Mouse (Mus musculus) liver, postnatal 0 days (tissue): ENCODE results near the gene Etv4. TPM values are rescaled to one million over a fixed set of nuclear protein-coding genes. Genes with fewer than 3 reads are reported as not detected.

ENCODE experiments used
- ATAC-seq: fragments of 200-750 bp; cut with Nextera tagmentation; 2 replicates; pipeline ENCODE4 v1.8.0; 2017; ENCODE audit warnings: mild to moderate bottlenecking, moderate library complexity
- DNase-seq: peaks from one replicate; pipeline ENCODE4 v3.0.0-alpha.2; 2016
- H3K27ac ChIP-seq: fragments of 300-500 bp; sonication (generic); 2 replicates; pipeline ENCODE4 v1.5.1; 2014; ENCODE audit warnings: antibody characterized with exemption, moderate library complexity, mild to moderate bottlenecking, low read depth
- H3K27me3 ChIP-seq: fragments of 300-500 bp; sonication (generic); 2 replicates; pipeline ENCODE4 v1.6.1; 2014; ENCODE audit warnings: low read length, control low read depth, mixed read lengths; ENCODE audit not compliant: insufficient read depth
- H3K36me3 ChIP-seq: fragments of 300-500 bp; sonication (generic); replicated peaks from 2 replicates; pipeline ENCODE4 v1.6.1; 2014; ENCODE audit warnings: mild to moderate bottlenecking, control low read depth, low read length, moderate library complexity, mixed read lengths; ENCODE audit not compliant: insufficient read depth
- H3K4me1 ChIP-seq: fragments of 300-500 bp; sonication (generic); 2 replicates; pipeline ENCODE4 v1.6.1; 2014; ENCODE audit warnings: antibody characterized with exemption, mild to moderate bottlenecking, control low read depth; ENCODE audit not compliant: insufficient read depth
- H3K4me2 ChIP-seq: fragments of 300-500 bp; sonication (generic); 2 replicates; pipeline ENCODE4 v1.6.1; 2014; ENCODE audit warnings: low read depth, mild to moderate bottlenecking, low read length, moderate library complexity, mixed read lengths
- H3K4me3 ChIP-seq: fragments of 300-500 bp; sonication (generic); 2 replicates; pipeline ENCODE4 v1.5.1; 2014; ENCODE audit warnings: low read depth, low read length
- H3K9ac ChIP-seq: fragments of 300-500 bp; sonication (generic); replicated peaks from 2 replicates; pipeline ENCODE4 v1.6.1; 2014; ENCODE audit warnings: mild to moderate bottlenecking, moderate library complexity
- H3K9me3 ChIP-seq: fragments of 300-500 bp; sonication (generic); 2 replicates; pipeline ENCODE4 v1.6.1; 2016; ENCODE audit warnings: mild to moderate bottlenecking, control low read depth, low read length, mixed read lengths
- CTCF ChIP-seq: sonication (generic); IDR thresholded peaks from 2 replicates; pipeline ENCODE4 v1.5.1; 2016; ENCODE audit warnings: antibody characterized with exemption, low read depth
- EP300 ChIP-seq: IDR thresholded peaks from 2 replicates; pipeline ENCODE4 v1.6.1; 2016; ENCODE audit warnings: antibody characterized with exemption, low read depth, mild to moderate bottlenecking
- WGBS: fragments of 180-500 bp; shearing (Covaris S2); extraction: QIAGEN DNeasy Blood & Tissue Kit; methylation state at CpG from one replicate; pipeline ENCODE4 v1.1.7; 2014; ENCODE audit not compliant: insufficient replicate concordance; 5-methylcytosine and 5-hydroxymethylcytosine counted together
- polyA plus RNA-seq: library from polyadenylated mRNA; unstranded; fragments of >200 nt; fragmentation: Nextera tagmentation; extraction: Ambion mirVana; gene quantifications from 2 replicates; pipeline ENCODE4 v1.2.1, GENCODE M21; 2015

Etv4 gene
- polyA plus RNA-seq, 1 experiment from 2014 or later, result 0.15 TPM

- WGBS, result 92% methylated on average over 8 of the region's 8 CpGs
- ATAC-seq, result no peak
- peaks cover 80% of the 10 kb centered on the region for H3K36me3 ChIP-seq
Observed at GRCm38 (mm10) chr11:101757366-101757765, 27.8 kb downstream of the Etv4 start.

GRCm38 (mm10) chr11:101756616-101757015 is 28.6 kb downstream of the Etv4 start:
- no peak for ATAC-seq
- H3K9me3 ChIP-seq, result no peaks in the 10 kb centered on the region
- DNase-seq, result no peak
- WGBS, result 97% methylated on average over 8 of the region's 8 CpGs
- no peak overlapping the region for H3K9ac ChIP-seq
- H3K4me2 ChIP-seq, result no peak overlapping the region
- TF ChIP-seq EP300, result no peak
- no peak for TF ChIP-seq CTCF
- no peak overlapping the region for H3K4me3 ChIP-seq
- no peaks in the 10 kb centered on the region for H3K4me1 ChIP-seq
- H3K36me3 ChIP-seq, result peaks cover 80% of the 10 kb centered on the region
- no peaks in the 10 kb centered on the region for H3K27me3 ChIP-seq
- H3K27ac ChIP-seq, result no peak overlapping the region

More at GRCm38 (mm10) chr11:101757366-101757765, 27.8 kb downstream of the Etv4 start:
- Histone ChIP-seq H3K4me1 (no peaks in the 10 kb centered on the region), H3K27me3 (no peaks in the 10 kb centered on the region), H3K27ac (no peak overlapping the region), H3K4me3 (no peak overlapping the region), H3K9ac (no peak overlapping the region), H3K9me3 (no peaks in the 10 kb centered on the region), H3K4me2 (no peak overlapping the region)
- no peak for TF ChIP-seq CTCF
- TF ChIP-seq EP300, result no peak
- no peak for DNase-seq

GRCm38 (mm10) chr11:101733596-101733995 is 51.6 kb downstream of the Etv4 start:
- TF ChIP-seq CTCF (no peak), EP300 (no peak)
- H3K4me3 ChIP-seq, result peak overlapping the region; percentile 76
- 25% methylated on average over 9 of the region's 9 CpGs for WGBS
- no peak for ATAC-seq
- H3K4me1 ChIP-seq, result peaks cover 3% of the 10 kb centered on the region
- peak overlapping the region; percentile 81 for H3K9ac ChIP-seq
- no peaks in the 10 kb centered on the region for H3K27me3 ChIP-seq
- H3K4me2 ChIP-seq, result peak overlapping the region; percentile 80
- peak overlapping the region; percentile 78 for H3K27ac ChIP-seq
- peaks cover 28% of the 10 kb centered on the region for H3K36me3 ChIP-seq
- DNase-seq, result no peak
- no peaks in the 10 kb centered on the region for H3K9me3 ChIP-seq

- peaks cover 3% of the 10 kb centered on the region for H3K4me1 ChIP-seq
- no peaks in the 10 kb centered on the region for H3K27me3 ChIP-seq
- H3K4me3 ChIP-seq, result peak within 1 kb of the TSS; percentile 76
- no peaks in the 10 kb centered on the region for H3K9me3 ChIP-seq
- TF ChIP-seq CTCF (peak; percentile 100), EP300 (peak; percentile 88)
- peak; percentile 97 for ATAC-seq
- H3K9ac ChIP-seq, result peak within 1 kb of the TSS; percentile 81
- H3K36me3 ChIP-seq, result peaks cover 21% of the 10 kb centered on the region
- peak; percentile 98 for DNase-seq
- peak within 1 kb of the TSS; percentile 78 for H3K27ac ChIP-seq
- WGBS, result under 1% methylated on average over 51 of the region's 51 CpGs
- peak within 1 kb of the TSS; percentile 80 for H3K4me2 ChIP-seq
Observed at GRCm38 (mm10) chr11:101732518-101733440, 52.4 kb downstream of the Etv4 start, which contains the start of gene Dhx8. Gene Dhx8 (plus strand): TSS chr11:101732919.

- Histone ChIP-seq H3K4me2 (no peak overlapping the region), H3K36me3 (no peaks in the 10 kb centered on the region), H3K27me3 (no peaks in the 10 kb centered on the region), H3K27ac (no peak overlapping the region), H3K4me1 (peaks cover 3% of the 10 kb centered on the region), H3K4me3 (no peak overlapping the region), H3K9ac (no peak overlapping the region), H3K9me3 (no peaks in the 10 kb centered on the region)
- TF ChIP-seq CTCF (no peak), EP300 (no peak)
- ATAC-seq (no peak), DNase-seq (no peak)
- 35% methylated on average over 3 of the region's 3 CpGs for WGBS
Observed at GRCm38 (mm10) chr11:101729308-101729707, 55.9 kb downstream of the Etv4 start.

GRCm38 (mm10) chr11:101726765-101727164 is 58.4 kb downstream of the Etv4 start:
- H3K27me3 ChIP-seq, result no peaks in the 10 kb centered on the region
- H3K9ac ChIP-seq, result no peak overlapping the region
- H3K9me3 ChIP-seq, result no peaks in the 10 kb centered on the region
- H3K4me2 ChIP-seq, result no peak overlapping the region
- ATAC-seq, result no peak
- H3K27ac ChIP-seq, result no peak overlapping the region
- TF ChIP-seq EP300, result no peak
- no peak for TF ChIP-seq CTCF
- H3K4me1 ChIP-seq, result no peaks in the 10 kb centered on the region
- DNase-seq, result no peak
- H3K4me3 ChIP-seq, result no peak overlapping the region
- 70% methylated on average over 2 of the region's 2 CpGs for WGBS
- no peaks in the 10 kb centered on the region for H3K36me3 ChIP-seq
